Mouse (Mus musculus): ENCODE measurements around the gene Pcsk7. TPM values are rescaled to one million over a fixed set of nuclear protein-coding genes. Genes with fewer than 3 reads are reported as not detected.
A peak's percentile ranks its signal among the peaks of the same experiment; 100 is the strongest.

Gene Pcsk7
- total and polyA plus RNA-seq, 2 experiments = 27.7 to 29.3 TPM

GRCm38 (mm10) chr9:45952890-45953289, 46.6 kb downstream of the Pcsk7 start:
- H3K9ac ChIP-seq (ENCODE audit: low read depth, low read length) = peak overlapping the region; percentile 55; the same call in 1 of the 2 replicates
- peaks cover 38% of the 10 kb centered on the region for H3K36me3 ChIP-seq (ENCODE audit: control insufficient read depth, insufficient read depth, low read length)
- H3K27me3 ChIP-seq (ENCODE audit: control insufficient read depth, insufficient read depth, low read length) = no peaks in the 10 kb centered on the region
- DNase-seq (ENCODE audit: extremely low read depth, low read depth, low spot score) = no peak
- peak overlapping the region; percentile 94; the same call in 1 of the 2 replicates for H3K4me3 ChIP-seq (ENCODE audit: insufficient read depth, low read depth, low read length)
- TF ChIP-seq CTCF (IDR thresholded peaks at IDR 0.05; ENCODE audit: low read depth, low read length) (no peak), POLR2A (IDR thresholded peaks at IDR 0.05; ENCODE audit: extremely low read depth, insufficient read depth, low read length) (no peak)
- peaks cover 22% of the 10 kb centered on the region; the same call in 1 of the 2 replicates for H3K79me2 ChIP-seq (ENCODE audit: control insufficient read depth, insufficient read depth, low read length)
- WGBS = 78% methylated on average over 7 of the region's 7 CpGs
- H3K27ac ChIP-seq (replicated peaks; ENCODE audit: insufficient read depth, low read depth, low read length) = no peak overlapping the region
- peaks cover 12% of the 10 kb centered on the region for H3K4me1 ChIP-seq (ENCODE audit: control insufficient read depth, insufficient read depth, low read length)

GRCm38 (mm10) chr9:45953511-45954293, 47.4 kb downstream of the Pcsk7 start:
- Histone ChIP-seq H3K4me3 (ENCODE audit: insufficient read depth, low read depth, low read length) (peak overlapping the region; percentile 94), H3K27me3 (ENCODE audit: control insufficient read depth, insufficient read depth, low read length) (no peaks in the 10 kb centered on the region), H3K79me2 (ENCODE audit: control insufficient read depth, insufficient read depth, low read length) (peaks cover 22% of the 10 kb centered on the region; the same call in 1 of the 2 replicates), H3K4me1 (ENCODE audit: control insufficient read depth, insufficient read depth, low read length) (peaks cover 18% of the 10 kb centered on the region), H3K9ac (ENCODE audit: low read depth, low read length) (peak overlapping the region; percentile 98), H3K36me3 (ENCODE audit: control insufficient read depth, insufficient read depth, low read length) (peaks cover 33% of the 10 kb centered on the region), H3K27ac (replicated peaks; ENCODE audit: insufficient read depth, low read depth, low read length) (peak overlapping the region; percentile 97)
- WGBS = 15% methylated on average over 13 of the region's 13 CpGs
- no peak for TF ChIP-seq CTCF (IDR thresholded peaks at IDR 0.05; ENCODE audit: low read depth, low read length)
- TF ChIP-seq POLR2A (IDR thresholded peaks at IDR 0.05; ENCODE audit: extremely low read depth, insufficient read depth, low read length) = no peak
- peak; percentile 78 for DNase-seq (ENCODE audit: extremely low read depth, low read depth, low spot score)

DNA sequence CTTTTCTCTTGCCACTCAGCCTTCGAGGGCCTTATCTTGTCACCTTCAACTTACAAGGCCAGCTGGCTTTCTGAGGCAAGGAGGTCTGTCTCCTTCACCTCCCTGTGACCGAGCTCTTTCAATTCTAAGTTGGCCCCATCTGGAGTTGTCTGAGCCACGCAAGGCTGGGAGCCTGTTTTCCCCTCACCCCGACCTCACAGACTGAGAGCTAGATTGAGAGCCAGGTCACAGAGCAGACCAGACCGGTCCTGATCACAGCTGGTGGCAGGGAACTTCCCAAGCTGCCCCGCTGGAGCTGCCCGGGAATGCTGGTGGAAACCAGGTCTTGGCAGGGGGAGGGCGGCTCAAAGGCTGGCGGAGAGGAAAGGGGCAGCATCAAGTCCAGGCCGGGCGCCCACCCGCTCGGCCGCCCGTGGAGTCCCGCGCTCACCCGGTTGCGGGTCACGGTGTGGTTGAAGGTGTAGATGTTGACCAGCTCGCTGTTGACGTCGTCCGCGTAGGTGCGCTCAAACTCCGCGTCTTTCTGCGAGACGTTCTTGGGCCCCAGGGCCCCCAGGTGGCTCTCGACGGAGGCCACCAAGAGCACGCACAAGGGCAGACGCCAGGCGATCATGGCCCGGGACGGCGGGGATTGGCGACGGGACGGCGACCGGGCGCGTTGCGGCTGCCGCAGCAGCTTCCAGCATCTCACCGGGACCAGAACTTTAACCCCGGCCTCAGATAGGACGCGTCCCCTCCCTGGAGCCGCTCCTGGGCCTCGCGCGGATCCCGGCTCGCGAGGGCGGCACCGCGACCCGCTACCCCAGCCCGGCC, 48.2 kb downstream of the Pcsk7 start:
- no peaks in the 10 kb centered on the region for H3K27me3 ChIP-seq (ENCODE audit: control insufficient read depth, insufficient read depth, low read length)
- peak overlapping the region; percentile 97 for H3K27ac ChIP-seq (replicated peaks; ENCODE audit: insufficient read depth, low read depth, low read length)
- peak overlapping the region; percentile 98 for H3K9ac ChIP-seq (ENCODE audit: low read depth, low read length)
- DNase-seq (ENCODE audit: extremely low read depth, low read depth, low spot score) = peak; percentile 52
- peak overlapping the region; percentile 94 for H3K4me3 ChIP-seq (ENCODE audit: insufficient read depth, low read depth, low read length)
- under 1% methylated on average over 63 of the region's 63 CpGs for WGBS
- TF ChIP-seq POLR2A (IDR thresholded peaks at IDR 0.05; ENCODE audit: extremely low read depth, insufficient read depth, low read length) (no peak), CTCF (IDR thresholded peaks at IDR 0.05; ENCODE audit: low read depth, low read length) (no peak)
- H3K4me1 ChIP-seq (ENCODE audit: control insufficient read depth, insufficient read depth, low read length) = peaks cover 24% of the 10 kb centered on the region
- H3K79me2 ChIP-seq (ENCODE audit: control insufficient read depth, insufficient read depth, low read length) = peaks cover 22% of the 10 kb centered on the region; the same call in 1 of the 2 replicates
- H3K36me3 ChIP-seq (ENCODE audit: control insufficient read depth, insufficient read depth, low read length) = peaks cover 27% of the 10 kb centered on the region

- H3K4me1 ChIP-seq (ENCODE audit: control insufficient read depth, insufficient read depth, low read length) = peaks cover 24% of the 10 kb centered on the region
- DNase-seq (ENCODE audit: extremely low read depth, low read depth, low spot score) = peak; percentile 75
- 1% methylated on average over 48 of the region's 48 CpGs for WGBS
- peak; percentile 71 for TF ChIP-seq POLR2A (IDR thresholded peaks at IDR 0.05; ENCODE audit: extremely low read depth, insufficient read depth, low read length)
- TF ChIP-seq CTCF (IDR thresholded peaks at IDR 0.05; ENCODE audit: low read depth, low read length) = no peak
- H3K9ac ChIP-seq (ENCODE audit: low read depth, low read length) = peak within 1 kb of the TSS; percentile 98
- peaks cover 22% of the 10 kb centered on the region; the same call in 1 of the 2 replicates for H3K79me2 ChIP-seq (ENCODE audit: control insufficient read depth, insufficient read depth, low read length)
- H3K4me3 ChIP-seq (ENCODE audit: insufficient read depth, low read depth, low read length) = peak within 1 kb of the TSS; percentile 94
- no peaks in the 10 kb centered on the region for H3K27me3 ChIP-seq (ENCODE audit: control insufficient read depth, insufficient read depth, low read length)
- peak within 1 kb of the TSS; percentile 97 for H3K27ac ChIP-seq (replicated peaks; ENCODE audit: insufficient read depth, low read depth, low read length)
- peaks cover 18% of the 10 kb centered on the region for H3K36me3 ChIP-seq (ENCODE audit: control insufficient read depth, insufficient read depth, low read length)
Observed at GRCm38 (mm10) chr9:45955107-45955963, 49.0 kb downstream of the Pcsk7 start, which contains the start of gene Sidt2. Gene Sidt2 (minus strand): TSS chr9:45955258.

- Histone ChIP-seq H3K4me3 (ENCODE audit: insufficient read depth, low read depth, low read length) (no peak overlapping the region), H3K27ac (replicated peaks; ENCODE audit: insufficient read depth, low read depth, low read length) (peak overlapping the region; percentile 89), H3K36me3 (ENCODE audit: control insufficient read depth, insufficient read depth, low read length) (0 out of 2 replicates have a peak, but pooled peaks cover 1% of the 10 kb centered on the region), H3K79me2 (ENCODE audit: control insufficient read depth, insufficient read depth, low read length) (peaks cover 10% of the 10 kb centered on the region; the same call in 1 of the 2 replicates), H3K4me1 (ENCODE audit: control insufficient read depth, insufficient read depth, low read length) (peaks cover 27% of the 10 kb centered on the region), H3K9ac (ENCODE audit: low read depth, low read length) (peak overlapping the region; percentile 61), H3K27me3 (ENCODE audit: control insufficient read depth, insufficient read depth, low read length) (no peaks in the 10 kb centered on the region)
- peak; percentile 83 for DNase-seq (ENCODE audit: extremely low read depth, low read depth, low spot score)
- TF ChIP-seq POLR2A (IDR thresholded peaks at IDR 0.05; ENCODE audit: extremely low read depth, insufficient read depth, low read length) (no peak), CTCF (IDR thresholded peaks at IDR 0.05; ENCODE audit: low read depth, low read length) (no peak)
- WGBS = 26% methylated on average over 7 of the region's 7 CpGs
Observed at GRCm38 (mm10) chr9:45958023-45958670, 51.9 kb downstream of the Pcsk7 start.

Data from liver, adult 2 months (tissue).